Mouse (Mus musculus) erythroblast, embryonic 14.5 days (primary cell): ENCODE results near the gene Asf1b. TPM values are rescaled to one million over a fixed set of nuclear protein-coding genes. Genes with fewer than 3 reads are reported as not detected.

Experiments
- H3K27me3 ChIP-seq: 2 replicates; pipeline ENCODE4 v1.6.1; 2012; ENCODE audit warnings: inconsistent platforms; ENCODE audit not compliant: control insufficient read depth
- H3K36me3 ChIP-seq: 2 replicates; pipeline ENCODE4 v1.6.1; 2012; ENCODE audit warnings: mild to moderate bottlenecking, inconsistent platforms; ENCODE audit not compliant: control insufficient read depth
- H3K4me1 ChIP-seq: 2 replicates; pipeline ENCODE4 v1.6.1; 2012; ENCODE audit warnings: inconsistent platforms; ENCODE audit not compliant: control insufficient read depth
- H3K4me3 ChIP-seq: replicated peaks from 2 replicates; pipeline ENCODE3; 2012; ENCODE audit warnings: moderate library complexity, mild to moderate bottlenecking, inconsistent platforms
- H3K9me3 ChIP-seq: 2 replicates; pipeline ENCODE4 v1.6.1; 2012; ENCODE audit warnings: low read length, inconsistent platforms, mixed read lengths; ENCODE audit not compliant: control insufficient read depth
- GATA1 ChIP-seq: IDR thresholded peaks from 2 replicates; pipeline ENCODE4 v1.6.1; 2012; ENCODE audit warnings: low read length, inconsistent platforms, mixed read lengths
- TAL1 ChIP-seq: IDR thresholded peaks from 3 replicates; pipeline ENCODE4 v1.6.1; 2012; ENCODE audit warnings: low read length, inconsistent platforms, mixed read lengths
- polyA plus RNA-seq: library from polyadenylated mRNA; stranded (reverse); fragments of >175 nt; gene quantifications from 2 replicates; pipeline ENCODE4 v1.2.3, GENCODE M21; 2012

Asf1b gene
- polyA plus RNA-seq, 1 experiment, result 56.4 TPM

DNA sequence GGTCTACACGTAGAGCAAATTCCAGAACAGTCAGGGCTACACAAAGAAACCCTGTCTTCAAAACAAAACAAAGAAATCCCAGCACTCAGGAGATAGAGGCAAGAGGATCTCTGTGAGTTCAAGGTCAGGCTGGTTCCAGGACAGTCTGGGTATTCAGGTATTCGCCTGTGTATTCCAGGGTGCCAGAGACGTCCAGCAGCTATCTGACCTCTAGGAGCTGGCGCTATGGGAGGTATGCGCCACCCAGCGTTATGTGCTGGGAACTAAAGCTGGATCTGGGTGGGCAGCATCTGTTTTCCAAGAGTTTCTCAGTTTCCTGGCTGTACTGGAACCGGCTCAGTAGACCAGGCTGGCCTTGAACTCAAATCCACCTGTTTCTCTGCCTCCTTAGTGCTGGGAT lies 53.1 kb downstream of the Asf1b start:
- Histone ChIP-seq H3K27me3 (peaks cover 49% of the 10 kb centered on the region), H3K9me3 (peaks cover 14% of the 10 kb centered on the region; the same call in 1 of the 2 replicates), H3K36me3 (peaks cover 11% of the 10 kb centered on the region), H3K4me1 (peaks cover 37% of the 10 kb centered on the region), H3K4me3 (no peak overlapping the region)
- no peak for TF ChIP-seq GATA1
- no peak for TF ChIP-seq TAL1

DNA sequence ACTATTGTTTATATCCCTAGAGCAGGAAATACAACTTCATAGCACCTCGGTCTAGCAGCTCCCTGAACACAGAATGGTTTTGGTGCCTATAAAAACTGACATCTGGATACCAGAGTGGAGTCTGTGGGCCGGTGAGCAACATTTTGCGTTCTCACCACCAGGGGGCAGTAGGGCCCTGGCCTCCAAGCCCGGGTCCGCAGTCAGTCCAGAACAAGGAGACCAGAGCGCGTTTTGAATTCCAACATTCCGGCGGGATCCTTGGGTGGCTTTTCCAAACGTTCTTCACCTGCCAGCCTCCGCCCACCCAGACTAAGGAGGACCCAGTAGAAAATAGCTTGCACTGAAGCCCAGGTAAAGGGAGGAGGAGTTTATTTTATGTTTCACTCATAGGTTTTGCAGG lies 54.6 kb downstream of the Asf1b start:
- Histone ChIP-seq H3K27me3 (peaks cover 63% of the 10 kb centered on the region), H3K9me3 (peaks cover 22% of the 10 kb centered on the region; the same call in 1 of the 2 replicates), H3K4me3 (no peak overlapping the region), H3K36me3 (no peaks in the 10 kb centered on the region; the same call in 1 of the 2 replicates), H3K4me1 (peaks cover 23% of the 10 kb centered on the region)
- TF ChIP-seq TAL1, result no peak
- no peak for TF ChIP-seq GATA1

DNA sequence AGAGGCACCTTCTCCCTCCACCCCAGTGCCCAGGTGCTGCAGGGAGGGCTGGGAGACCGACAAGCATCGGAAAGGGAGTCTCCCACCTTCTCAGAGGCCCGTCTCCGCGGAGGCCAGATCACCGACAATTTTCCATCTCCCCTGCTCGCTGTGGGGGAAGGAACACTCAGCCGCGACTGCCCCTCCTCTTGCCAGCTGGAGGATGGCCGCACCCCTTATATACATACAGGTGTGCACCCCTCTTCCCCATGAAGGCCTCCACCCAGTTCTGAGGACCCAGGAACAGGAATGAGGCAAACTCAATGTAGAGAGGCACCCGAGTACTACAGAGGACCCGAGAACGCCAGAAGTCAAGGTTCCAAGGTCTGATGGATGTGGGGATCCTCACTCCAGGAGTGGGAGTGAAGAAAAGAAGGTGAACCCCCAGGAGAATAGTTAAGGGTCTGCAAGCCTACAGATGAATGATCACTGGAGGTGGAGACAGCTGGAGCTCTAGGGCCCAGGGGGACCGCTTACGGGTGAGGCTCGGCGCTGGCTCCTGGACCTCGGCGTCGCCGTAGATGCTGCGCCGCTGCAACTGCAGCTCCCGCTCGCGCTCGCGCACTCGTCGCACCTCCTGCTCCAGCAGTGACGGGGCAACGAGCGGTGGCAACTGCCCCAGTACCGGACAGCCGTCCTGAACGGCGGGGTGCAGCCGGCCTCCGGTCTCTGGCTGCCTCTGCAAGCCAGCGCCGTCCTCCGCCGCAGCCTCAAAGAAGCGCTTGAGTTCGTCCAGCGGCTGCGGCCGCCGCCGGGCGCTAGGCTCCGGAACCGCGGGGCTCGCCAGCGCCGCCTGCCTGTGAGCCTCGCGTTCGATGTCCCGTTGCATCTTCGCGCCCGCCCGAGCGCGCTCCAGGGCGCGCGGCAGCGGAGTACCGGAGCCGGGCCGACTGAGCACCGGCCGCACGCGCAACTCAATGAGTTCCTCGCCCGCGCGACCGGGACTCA lies 55.6 kb downstream of the Asf1b start:
- H3K4me1 ChIP-seq, result peaks cover 17% of the 10 kb centered on the region
- H3K9me3 ChIP-seq, result peaks cover 24% of the 10 kb centered on the region; the same call in 1 of the 2 replicates
- H3K36me3 ChIP-seq, result no peaks in the 10 kb centered on the region; the same call in 1 of the 2 replicates
- peaks cover 64% of the 10 kb centered on the region for H3K27me3 ChIP-seq
- H3K4me3 ChIP-seq, result peak overlapping the region; percentile 29
- TF ChIP-seq TAL1 (no peak), GATA1 (no peak)

GRCm38 (mm10) chr8:84011705-84012498 lies 56.6 kb downstream of the Asf1b start, which contains the start of gene 2210011C24Rik:
2210011C24Rik (minus strand) TSS chr8:84012171.
- H3K9me3 ChIP-seq, result peaks cover 26% of the 10 kb centered on the region; the same call in 1 of the 2 replicates

GRCm38 (mm10) chr8:84012499-84013165 lies 57.3 kb downstream of the Asf1b start:
- Histone ChIP-seq H3K4me3 (no peak overlapping the region), H3K4me1 (peaks cover 17% of the 10 kb centered on the region), H3K27me3 (peaks cover 64% of the 10 kb centered on the region), H3K36me3 (no peaks in the 10 kb centered on the region), H3K9me3 (peaks cover 26% of the 10 kb centered on the region; the same call in 1 of the 2 replicates)
- TF ChIP-seq GATA1 (no peak), TAL1 (no peak)

More at GRCm38 (mm10) chr8:84011705-84012498, 56.6 kb downstream of the Asf1b start, which contains the start of gene 2210011C24Rik:
- Histone ChIP-seq H3K36me3 (no peaks in the 10 kb centered on the region), H3K27me3 (peaks cover 64% of the 10 kb centered on the region), H3K4me3 (peak within 1 kb of the TSS; percentile 29), H3K4me1 (peaks cover 17% of the 10 kb centered on the region)
- no peak for TF ChIP-seq TAL1
- TF ChIP-seq GATA1, result no peak

- no peak for TF ChIP-seq TAL1
- no peak overlapping the region for H3K4me3 ChIP-seq
- H3K4me1 ChIP-seq, result peaks cover 13% of the 10 kb centered on the region
- no peaks in the 10 kb centered on the region for H3K36me3 ChIP-seq
- peaks cover 22% of the 10 kb centered on the region; the same call in 1 of the 2 replicates for H3K9me3 ChIP-seq
- H3K27me3 ChIP-seq, result peaks cover 48% of the 10 kb centered on the region
Observed at GRCm38 (mm10) chr8:84015833-84016232, 60.5 kb downstream of the Asf1b start.

- Histone ChIP-seq H3K9me3 (peaks cover 4% of the 10 kb centered on the region; the same call in 1 of the 2 replicates), H3K36me3 (no peaks in the 10 kb centered on the region), H3K4me3 (no peak overlapping the region), H3K27me3 (peaks cover 42% of the 10 kb centered on the region), H3K4me1 (no peaks in the 10 kb centered on the region)
- TF ChIP-seq GATA1 (no peak), TAL1 (no peak)
Observed at GRCm38 (mm10) chr8:84019738-84020137, 64.4 kb downstream of the Asf1b start.

Other genes with a start within 250 kb of the Asf1b start
- 3.0 and 5.3 TPM in 2 replicates for gene Ddx39, start 240.3 kb upstream of the Asf1b start, polyA plus RNA-seq
- gene Adgre5, start 214.2 kb upstream of the Asf1b start, polyA plus RNA-seq, result 0.17 and 0.35 TPM in 2 replicates
- gene Adgrl1, start 55.4 kb upstream of the Asf1b start, polyA plus RNA-seq, result 0.04 and 0.08 TPM in 2 replicates
- gene Gm10644, start 302 bp upstream of the Asf1b start, polyA plus RNA-seq, result not detected in 2 replicates
- gene Prkaca, start 17.5 kb downstream of the Asf1b start, polyA plus RNA-seq, result 2.3 and 2.7 TPM in 2 replicates
- gene Samd1, start 42.2 kb downstream of the Asf1b start, polyA plus RNA-seq, result 37.5 and 42.8 TPM in 2 replicates
- gene 1700067K01Rik, start 46.0 kb downstream of the Asf1b start, polyA plus RNA-seq, result 0.34 and 0.71 TPM in 2 replicates
- gene 2210011C24Rik, start 56.7 kb downstream of the Asf1b start, polyA plus RNA-seq, result not detected in 2 replicates
- gene Palm3, start 66.0 kb downstream of the Asf1b start, polyA plus RNA-seq, result 0.01 TPM in 1 of 2 replicates, not detected in the other
- gene Il27ra, start 87.1 kb downstream of the Asf1b start, polyA plus RNA-seq, result 0.02 TPM in 1 of 2 replicates, not detected in the other
- gene Rln3, start 89.5 kb downstream of the Asf1b start, polyA plus RNA-seq, result not detected in 2 replicates
- gene Gm10643, start 109.6 kb downstream of the Asf1b start, polyA plus RNA-seq, result not detected in 2 replicates
- 3.9 and 4.7 TPM in 2 replicates for gene Rfx1, start 111.3 kb downstream of the Asf1b start, polyA plus RNA-seq
- 4.7 and 4.9 TPM in 2 replicates for gene Dcaf15, start 149.3 kb downstream of the Asf1b start, polyA plus RNA-seq
- not detected in 2 replicates for gene Podnl1, start 170.5 kb downstream of the Asf1b start, polyA plus RNA-seq
- gene Cc2d1a, start 192.4 kb downstream of the Asf1b start, polyA plus RNA-seq, result 1.0 and 1.4 TPM in 2 replicates
- gene 4930432K21Rik, start 192.5 kb downstream of the Asf1b start, polyA plus RNA-seq, result not detected in 2 replicates
- gene Nanos3, start 229.7 kb downstream of the Asf1b start, polyA plus RNA-seq, result not detected in 2 replicates